Mouse (Mus musculus): Measurements from ENCODE around the gene Kdf1.

- TF ChIP-seq CTCF (IDR thresholded peaks at IDR 0.05; ENCODE audit: extremely low read depth, insufficient read depth, insufficient read length, insufficient replicate concordance) (peak; percentile 84; the same call in 1 of the 2 replicates), POLR2A (IDR thresholded peaks at IDR 0.05; ENCODE audit: low read depth, low read length) (no peak)
Observed at GRCm38 (mm10) chr4:133512972-133513371, 5.8 kb upstream of the Kdf1 start.

All from spleen, adult 2 months (tissue).